Mouse (Mus musculus) CH12.LX (cell line): ENCODE measurements at regions not wholly inside any gene's neighbourhood (a gene's known extent, or its start where the extent isn't known, plus 50 kb on each side); places are given as distances from the start of the nearest gene placed in this dataset.

Experiments
- DNase-seq: peaks from one replicate; pipeline ENCODE4 v3.0.0-alpha.2; 2013; ENCODE audit errors: extremely low read depth
- H3K27ac ChIP-seq: 2 replicates; pipeline ENCODE4 v1.5.1; 2012; ENCODE audit warnings: low read depth, mild to moderate bottlenecking, control low read depth, moderate library complexity; ENCODE audit not compliant: insufficient read depth
- H3K27me3 ChIP-seq: replicated peaks from 2 replicates; pipeline ENCODE3; 2012; ENCODE audit warnings: inconsistent platforms
- H3K36me3 ChIP-seq, 2 experiments: replicated peaks in 1 of 2; 2 replicates each; pipeline versions ENCODE3 to v1.6.1; 2012; ENCODE audit warnings: inconsistent platforms in 1 of 2, low read length in 1 of 2, mild to moderate bottlenecking in 1 of 2, mixed read lengths in 1 of 2, moderate library complexity in 1 of 2; ENCODE audit not compliant: control insufficient read depth in 1 of 2, insufficient read depth in 1 of 2
- H3K4me1 ChIP-seq, 2 experiments: 2 replicates each; pipeline ENCODE4 v1.6.1; 2012; ENCODE audit warnings: inconsistent platforms in 1 of 2, moderate library complexity in 1 of 2; ENCODE audit not compliant: insufficient read depth in 2 of 2, control insufficient read depth in 1 of 2
- H3K4me2 ChIP-seq: 2 replicates; pipeline ENCODE4 v1.6.1; 2012; ENCODE audit warnings: low read depth, mild to moderate bottlenecking, control low read depth; ENCODE audit not compliant: poor library complexity, insufficient read depth, severe bottlenecking
- H3K4me3 ChIP-seq, 3 experiments: fragments of 150-350 bp in 1 of 3; sonication (generic) in 1 of 3; replicated peaks in 1 of 3; 2 replicates each; pipeline versions ENCODE3 to v1.5.1; 2011 to 2012; ENCODE audit warnings: low read depth in 2 of 3, low read length in 2 of 3, mild to moderate bottlenecking in 2 of 3, moderate library complexity in 2 of 3, control low read depth in 1 of 3, improper control_type of control experiment in 1 of 3, inconsistent platforms in 1 of 3, mixed read lengths in 1 of 3; ENCODE audit not compliant: poor library complexity in 1 of 3
- H3K79me2 ChIP-seq: replicated peaks from 2 replicates; pipeline ENCODE4 v1.6.1; 2012; ENCODE audit warnings: mild to moderate bottlenecking, moderate library complexity; ENCODE audit not compliant: control insufficient read depth, poor library complexity, insufficient read depth, severe bottlenecking; ENCODE audit errors: extremely low read depth
- H3K9ac ChIP-seq: 2 replicates; pipeline ENCODE4 v1.6.1; 2012; ENCODE audit warnings: low read depth, mild to moderate bottlenecking, control low read depth, moderate library complexity; ENCODE audit not compliant: insufficient read depth
- H3K9me3 ChIP-seq: replicated peaks from 2 replicates; pipeline ENCODE3; 2012; ENCODE audit warnings: low read length, inconsistent platforms, mixed read lengths
- CHD2 ChIP-seq: IDR thresholded peaks from 2 replicates; pipeline ENCODE4 v1.6.1; 2011; ENCODE audit warnings: low read length, improper control_type of control experiment
- E2F4 ChIP-seq: IDR thresholded peaks from 2 replicates; pipeline ENCODE4 v1.6.1; 2011; ENCODE audit warnings: low read depth, low read length, improper control_type of control experiment; ENCODE audit not compliant: insufficient replicate concordance
- GABPA ChIP-seq: IDR thresholded peaks from 2 replicates; pipeline ENCODE4 v1.6.1; 2012; ENCODE audit warnings: low read depth, low read length, improper control_type of control experiment, inconsistent platforms; ENCODE audit not compliant: insufficient replicate concordance
- IRF4 ChIP-seq: IDR thresholded peaks from 2 replicates; pipeline ENCODE4 v1.6.1; 2014; ENCODE audit warnings: low read depth, mild to moderate bottlenecking, inconsistent platforms, low read length, improper control_type of control experiment
- KAT2A ChIP-seq: IDR thresholded peaks from 2 replicates; pipeline ENCODE4 v1.6.1; 2012; ENCODE audit warnings: low read length, improper control_type of control experiment, inconsistent platforms; ENCODE audit not compliant: insufficient replicate concordance
- MAFK ChIP-seq: IDR thresholded peaks from 2 replicates; pipeline ENCODE4 v1.6.1; 2011; ENCODE audit warnings: low read length, improper control_type of control experiment; ENCODE audit not compliant: insufficient replicate concordance
- MAZ ChIP-seq: IDR thresholded peaks from 2 replicates; pipeline ENCODE4 v1.6.1; 2012; ENCODE audit warnings: low read depth, mild to moderate bottlenecking, inconsistent platforms, low read length, improper control_type of control experiment, moderate library complexity
- PAX5 ChIP-seq: IDR thresholded peaks from 2 replicates; pipeline ENCODE4 v1.6.1; 2012; ENCODE audit warnings: low read length, inconsistent platforms, mixed read lengths
- POLR2A ChIP-seq: IDR thresholded peaks from 2 replicates; pipeline ENCODE4 v1.6.1; 2011; ENCODE audit warnings: low read depth, mild to moderate bottlenecking, improper control_type of control experiment, low read length
- POLR2AphosphoS2 ChIP-seq: IDR thresholded peaks from 2 replicates; pipeline ENCODE4 v1.6.1; 2011; ENCODE audit warnings: low read depth, low read length, improper control_type of control experiment
- RCOR1 ChIP-seq: conservative IDR thresholded peaks from 2 replicates; pipeline ENCODE4 v1.6.1; 2012; ENCODE audit warnings: low read depth, mild to moderate bottlenecking, inconsistent platforms, low read length, improper control_type of control experiment
- SIN3A ChIP-seq: IDR thresholded peaks from 2 replicates; pipeline ENCODE4 v1.6.1; 2012; ENCODE audit warnings: low read length, improper control_type of control experiment, inconsistent platforms
- TCF12 ChIP-seq: IDR thresholded peaks from 2 replicates; pipeline ENCODE4 v1.6.1; 2014; ENCODE audit warnings: low read depth, mild to moderate bottlenecking, inconsistent platforms, low read length, improper control_type of control experiment
- USF2 ChIP-seq: conservative IDR thresholded peaks from 2 replicates; pipeline ENCODE4 v1.6.1; 2011; ENCODE audit warnings: low read depth, low read length, improper control_type of control experiment
- ZC3H11A ChIP-seq: IDR thresholded peaks from 2 replicates; pipeline ENCODE4 v1.6.1; 2012; ENCODE audit warnings: low read depth, mild to moderate bottlenecking, inconsistent platforms, low read length, improper control_type of control experiment
- ZMIZ1 ChIP-seq: IDR thresholded peaks from 2 replicates; pipeline ENCODE4 v1.6.1; 2012; ENCODE audit warnings: low read depth, mild to moderate bottlenecking, inconsistent platforms, low read length, improper control_type of control experiment
- dilution Hi-C: fragments of 300-500 bp; cut with MboI; formaldehyde crosslinking; loops from 2 replicates; pipeline ENCODE4 v1.14.3; 2020; ENCODE audit warnings: low sequenced_read_pairs; ENCODE audit not compliant: extremely low pct_unique_long_range_greater_than_20kb, extremely low pct_ligation_motif_present
- in situ Hi-C: fragments of 300-500 bp; cut with MboI; formaldehyde crosslinking; loops from 3 replicates; pipeline ENCODE4 v1.14.3; 2019; ENCODE audit warnings: low sequenced_read_pairs, low pct_ligation_motif_present, low pct_unique_long_range_greater_than_20kb, mixed read lengths

- in situ Hi-C loops (no loop called here), dilution Hi-C loops (no loop called here)
- DNase-seq: no peak
- no peaks in the 10 kb centered on the region for H3K36me3 ChIP-seq
- no peaks in the 10 kb centered on the region for H3K9me3 ChIP-seq
- TF ChIP-seq MAZ: no peak
- no peak for TF ChIP-seq RCOR1
- TF ChIP-seq MAFK: no peak
- no peak for TF ChIP-seq GABPA
- no peak for TF ChIP-seq TCF12
- no peak for TF ChIP-seq ZC3H11A
- no peak for TF ChIP-seq POLR2AphosphoS2
- H3K4me2 ChIP-seq: no peak overlapping the region
- H3K4me3 ChIP-seq: no peak overlapping the region
- H3K27me3 ChIP-seq: peaks cover 87% of the 10 kb centered on the region
- no peaks in the 10 kb centered on the region for H3K4me1 ChIP-seq
- no peak overlapping the region for H3K27ac ChIP-seq
- no peak overlapping the region for H3K9ac ChIP-seq
- no peaks in the 10 kb centered on the region for H3K79me2 ChIP-seq
Measured at GRCm38 (mm10) chr7:138606363-138606964, 208.9 kb upstream of the Tcerg1l start.

DNA sequence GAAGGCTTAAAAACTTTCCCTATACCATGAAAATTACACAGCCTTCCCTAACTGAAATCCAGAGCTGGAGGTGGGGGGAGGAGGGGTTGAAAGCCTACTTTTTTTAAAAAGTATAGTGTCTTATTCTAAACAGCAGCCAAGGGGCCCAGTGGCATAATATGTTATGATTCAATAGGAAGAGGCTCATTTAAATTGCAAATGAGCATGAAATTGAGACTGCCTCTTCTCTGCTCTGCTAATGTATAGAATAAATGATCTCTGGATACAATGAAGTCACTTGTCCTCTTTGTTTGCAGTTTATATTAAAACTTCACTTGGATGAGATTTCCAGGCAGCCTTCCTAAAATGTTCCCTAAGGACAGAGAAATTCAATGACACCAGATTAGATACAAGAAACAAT is 208.4 kb upstream of the Tcerg1l start:
- H3K27me3 ChIP-seq: peaks cover 87% of the 10 kb centered on the region
- no peak overlapping the region for H3K9ac ChIP-seq
- DNase-seq: no peak
- H3K27ac ChIP-seq: no peak overlapping the region
- no peak overlapping the region for H3K4me2 ChIP-seq
- no peak overlapping the region for H3K4me3 ChIP-seq
- in situ Hi-C loops (no loop called here), dilution Hi-C loops (no loop called here)
- TF ChIP-seq KAT2A (no peak), CHD2 (no peak), USF2 (no peak), IRF4 (no peak), ZMIZ1 (no peak), POLR2A (no peak), TCF12 (no peak), MAFK (no peak), SIN3A (no peak), E2F4 (no peak), PAX5 (no peak), ZC3H11A (no peak)
- no peaks in the 10 kb centered on the region for H3K9me3 ChIP-seq
- H3K4me1 ChIP-seq: no peaks in the 10 kb centered on the region
- H3K36me3 ChIP-seq: no peaks in the 10 kb centered on the region
- H3K79me2 ChIP-seq: no peaks in the 10 kb centered on the region
